Mouse (Mus musculus): ENCODE measurements around the gene Mrgpre. TPM values are rescaled to one million over a fixed set of nuclear protein-coding genes. Genes with fewer than 3 reads are reported as not detected.

Mrgpre gene
- 8.7 and 9.2 TPM in 2 replicates for polyA plus RNA-seq (2014; fragmentation: Nextera tagmentation; extraction: Ambion mirVana)

- peaks cover 21% of the 10 kb centered on the region for H3K4me1 ChIP-seq (replicated peaks; ENCODE audit: control insufficient read depth, insufficient read depth, low read length)
- peak; percentile 76 for DNase-seq (ENCODE audit: low spot score)
- H3K36me3 ChIP-seq (replicated peaks; ENCODE audit: control insufficient read depth, insufficient read depth): no peaks in the 10 kb centered on the region
- 2% methylated on average over 21 of the region's 21 CpGs for WGBS
- peak; percentile 87 for ATAC-seq (ENCODE audit: low FRiP score)
- H3K9ac ChIP-seq: peak within 1 kb of the TSS; percentile 61
- H3K27me3 ChIP-seq (ENCODE audit: control insufficient read depth, insufficient read depth, low read length): no peaks in the 10 kb centered on the region
- peak within 1 kb of the TSS; percentile 20 for H3K27ac ChIP-seq
- H3K9me3 ChIP-seq (ENCODE audit: control insufficient read depth, low read length): no peaks in the 10 kb centered on the region
- peak within 1 kb of the TSS; percentile 38 for H3K4me3 ChIP-seq (replicated peaks; ENCODE audit: low read length)
- H3K4me2 ChIP-seq (replicated peaks): peak within 1 kb of the TSS; percentile 53
These were observed at the start of gene Mrgpre for GRCm38 (mm10) chr7:143783996-143784829. TSS of gene Mrgpre (minus strand) at chr7:143784500.

- H3K4me2 ChIP-seq (replicated peaks): no peak overlapping the region
- H3K9ac ChIP-seq: no peak overlapping the region
- H3K36me3 ChIP-seq (replicated peaks; ENCODE audit: control insufficient read depth, insufficient read depth): peaks cover 23% of the 10 kb centered on the region
- 85% methylated on average over 6 of the region's 6 CpGs for WGBS
- H3K27ac ChIP-seq: no peak overlapping the region
- peaks cover 45% of the 10 kb centered on the region for H3K4me1 ChIP-seq (replicated peaks; ENCODE audit: control insufficient read depth, insufficient read depth, low read length)
- H3K9me3 ChIP-seq (ENCODE audit: control insufficient read depth, low read length): no peaks in the 10 kb centered on the region
- no peaks in the 10 kb centered on the region for H3K27me3 ChIP-seq (ENCODE audit: control insufficient read depth, insufficient read depth, low read length)
- DNase-seq (ENCODE audit: low spot score) (no peak), ATAC-seq (ENCODE audit: low FRiP score) (no peak)
- no peak overlapping the region for H3K4me3 ChIP-seq (replicated peaks; ENCODE audit: low read length)
These were observed 49.4 kb upstream of the Mrgpre start for GRCm38 (mm10) chr7:143833581-143834190.

- Histone ChIP-seq H3K27ac (no peak overlapping the region), H3K27me3 (ENCODE audit: control insufficient read depth, insufficient read depth, low read length) (no peaks in the 10 kb centered on the region), H3K9me3 (ENCODE audit: control insufficient read depth, low read length) (no peaks in the 10 kb centered on the region), H3K9ac (no peak overlapping the region), H3K36me3 (replicated peaks; ENCODE audit: control insufficient read depth, insufficient read depth) (peaks cover 12% of the 10 kb centered on the region; the same call in 1 of the 2 replicates), H3K4me1 (replicated peaks; ENCODE audit: control insufficient read depth, insufficient read depth, low read length) (peaks cover 45% of the 10 kb centered on the region), H3K4me3 (replicated peaks; ENCODE audit: low read length) (no peak overlapping the region), H3K4me2 (replicated peaks) (peak overlapping the region; percentile 97)
- WGBS: 97% methylated on average over 2 of the region's 2 CpGs
- DNase-seq (ENCODE audit: low spot score) (no peak), ATAC-seq (ENCODE audit: low FRiP score) (no peak)
These were observed 48.3 kb upstream of the Mrgpre start for GRCm38 (mm10) chr7:143832611-143833010.

- Histone ChIP-seq H3K27ac (no peak overlapping the region), H3K9me3 (ENCODE audit: control insufficient read depth, low read length) (no peaks in the 10 kb centered on the region), H3K27me3 (ENCODE audit: control insufficient read depth, insufficient read depth, low read length) (no peaks in the 10 kb centered on the region), H3K4me3 (replicated peaks; ENCODE audit: low read length) (no peak overlapping the region), H3K4me2 (replicated peaks) (peak overlapping the region; percentile 97), H3K9ac (no peak overlapping the region), H3K36me3 (replicated peaks; ENCODE audit: control insufficient read depth, insufficient read depth) (peaks cover 8% of the 10 kb centered on the region; the same call in 1 of the 2 replicates), H3K4me1 (replicated peaks; ENCODE audit: control insufficient read depth, insufficient read depth, low read length) (peaks cover 45% of the 10 kb centered on the region)
- 81% methylated on average over 8 of the region's 8 CpGs for WGBS
- DNase-seq (ENCODE audit: low spot score): no peak
- no peak for ATAC-seq (ENCODE audit: low FRiP score)
These were observed 47.9 kb upstream of the Mrgpre start for GRCm38 (mm10) chr7:143832196-143832595.

- H3K4me2 ChIP-seq (replicated peaks): peak overlapping the region; percentile 97
- DNase-seq (ENCODE audit: low spot score): peak; percentile 24
- H3K9me3 ChIP-seq (ENCODE audit: control insufficient read depth, low read length): no peaks in the 10 kb centered on the region
- H3K36me3 ChIP-seq (replicated peaks; ENCODE audit: control insufficient read depth, insufficient read depth): no peaks in the 10 kb centered on the region
- peak overlapping the region; percentile 69 for H3K4me3 ChIP-seq (replicated peaks; ENCODE audit: low read length)
- H3K4me1 ChIP-seq (replicated peaks; ENCODE audit: control insufficient read depth, insufficient read depth, low read length): peaks cover 40% of the 10 kb centered on the region
- H3K27me3 ChIP-seq (ENCODE audit: control insufficient read depth, insufficient read depth, low read length): no peaks in the 10 kb centered on the region
- peak overlapping the region; percentile 82 for H3K9ac ChIP-seq
- 14% methylated on average over 6 of the region's 6 CpGs for WGBS
- ATAC-seq (ENCODE audit: low FRiP score): peak; percentile 19; the same call in 1 of the 2 replicates
- H3K27ac ChIP-seq: peak overlapping the region; percentile 98
These were observed 46.1 kb upstream of the Mrgpre start for GRCm38 (mm10) chr7:143830399-143830798.

- Histone ChIP-seq H3K27ac (peak overlapping the region; percentile 98), H3K27me3 (ENCODE audit: control insufficient read depth, insufficient read depth, low read length) (no peaks in the 10 kb centered on the region), H3K4me3 (replicated peaks; ENCODE audit: low read length) (peak overlapping the region; percentile 69), H3K36me3 (replicated peaks; ENCODE audit: control insufficient read depth, insufficient read depth) (no peaks in the 10 kb centered on the region), H3K4me2 (replicated peaks) (peak overlapping the region; percentile 97), H3K9ac (peak overlapping the region; percentile 82), H3K4me1 (replicated peaks; ENCODE audit: control insufficient read depth, insufficient read depth, low read length) (peaks cover 33% of the 10 kb centered on the region), H3K9me3 (ENCODE audit: control insufficient read depth, low read length) (no peaks in the 10 kb centered on the region)
- 1% methylated on average over 37 of the region's 37 CpGs for WGBS
- peak; percentile 96 for DNase-seq (ENCODE audit: low spot score)
- ATAC-seq (ENCODE audit: low FRiP score): peak; percentile 97
These were observed 45.4 kb upstream of the Mrgpre start for GRCm38 (mm10) chr7:143829504-143830331.

- Histone ChIP-seq H3K4me2 (replicated peaks) (no peak overlapping the region), H3K27ac (no peak overlapping the region), H3K27me3 (ENCODE audit: control insufficient read depth, insufficient read depth, low read length) (no peaks in the 10 kb centered on the region), H3K36me3 (replicated peaks; ENCODE audit: control insufficient read depth, insufficient read depth) (no peaks in the 10 kb centered on the region), H3K4me1 (replicated peaks; ENCODE audit: control insufficient read depth, insufficient read depth, low read length) (peaks cover 21% of the 10 kb centered on the region), H3K9ac (no peak overlapping the region), H3K9me3 (ENCODE audit: control insufficient read depth, low read length) (no peaks in the 10 kb centered on the region), H3K4me3 (replicated peaks; ENCODE audit: low read length) (no peak overlapping the region)
- DNase-seq (ENCODE audit: low spot score) (no peak), ATAC-seq (ENCODE audit: low FRiP score) (no peak)
- 94% methylated on average over 2 of the region's 2 CpGs for WGBS
These were observed 42.7 kb upstream of the Mrgpre start for GRCm38 (mm10) chr7:143826985-143827384.

GRCm38 (mm10) chr7:143823266-143823605, 38.9 kb upstream of the Mrgpre start:
- H3K4me3 ChIP-seq (replicated peaks; ENCODE audit: low read length): peak overlapping the region; percentile 50
- H3K27me3 ChIP-seq (ENCODE audit: control insufficient read depth, insufficient read depth, low read length): no peaks in the 10 kb centered on the region
- peak overlapping the region; percentile 51 for H3K9ac ChIP-seq
- peak overlapping the region; percentile 84 for H3K27ac ChIP-seq
- H3K36me3 ChIP-seq (replicated peaks; ENCODE audit: control insufficient read depth, insufficient read depth): 0 out of 2 replicates have a peak, but pooled peaks cover 9% of the 10 kb centered on the region
- ATAC-seq (ENCODE audit: low FRiP score) (no peak), DNase-seq (ENCODE audit: low spot score) (no peak)
- 79% methylated on average over 4 of the region's 4 CpGs for WGBS
- H3K4me2 ChIP-seq (replicated peaks): peak overlapping the region; percentile 56
- H3K9me3 ChIP-seq (ENCODE audit: control insufficient read depth, low read length): no peaks in the 10 kb centered on the region
- peaks cover 11% of the 10 kb centered on the region for H3K4me1 ChIP-seq (replicated peaks; ENCODE audit: control insufficient read depth, insufficient read depth, low read length)

All from hindbrain, embryonic 14.5 days (tissue).